Mouse (Mus musculus) CD8-positive naive resting alpha-beta T cell, adult 57 days (primary cell): ENCODE measurements around the gene Stk4. TPM values are rescaled to one million over a fixed set of nuclear protein-coding genes. Genes with fewer than 3 reads are reported as not detected.

Experiments used
- total RNA-seq: library from RNA; stranded (reverse); gene quantifications from one replicate; pipeline ENCODE4 v1.2.4, GENCODE M21; 2023

Gene Stk4
- 287 TPM for total RNA-seq

GRCm38 (mm10) chr2:164070142-164070764 is at the start of gene Stk4:
Stk4 (plus strand) TSS chr2:164070322.

GRCm38 (mm10) chr2:164025150-164025549 is 45.0 kb upstream of the Stk4 start, which contains the start of gene Pabpc1l:
Pabpc1l (plus strand) TSS chr2:164025450.

GRCm38 (mm10) chr2:164070765-164071436 is 779 bp downstream of the Stk4 start, which contains the start of gene Tomm34:
Tomm34 (minus strand) TSS chr2:164071169.

GRCm38 (mm10) chr2:164170902-164171301 is 100.8 kb downstream of the Stk4 start, which contains the start of gene Kcns1:
Kcns1 (minus strand) TSS chr2:164171113.

GRCm38 (mm10) chr2:164182692-164183255 is 112.7 kb downstream of the Stk4 start, which contains the start of gene Wfdc5:
Wfdc5 (minus strand) TSS chr2:164182742.

GRCm38 (mm10) chr2:164190576-164190975 is 120.5 kb downstream of the Stk4 start, which contains the start of gene Wfdc12:
Wfdc12 (minus strand) TSS chr2:164190608.

GRCm38 (mm10) chr2:164199626-164200327 is 129.7 kb downstream of the Stk4 start, which contains the start of gene Wfdc15a:
Wfdc15a (minus strand) TSS chr2:164200130.

Other genes starting within 250 kb of the Stk4 start
- not detected for gene Ccn5, start 249.5 kb upstream of the Stk4 start, total RNA-seq
- not detected for gene Kcnk15, start 216.7 kb upstream of the Stk4 start, total RNA-seq
- not detected for gene Rims4, start 151.6 kb upstream of the Stk4 start, total RNA-seq
- gene Ywhab, start 75.4 kb upstream of the Stk4 start, total RNA-seq: 114 TPM
- gene Pabpc1l, start 44.9 kb upstream of the Stk4 start, total RNA-seq: 5.3 TPM
- gene Tomm34, start 847 bp downstream of the Stk4 start, total RNA-seq: 71.6 TPM
- not detected for gene Kcns1, start 100.8 kb downstream of the Stk4 start, total RNA-seq
- gene Wfdc5, start 112.4 kb downstream of the Stk4 start, total RNA-seq: not detected
- not detected for gene Wfdc12, start 120.3 kb downstream of the Stk4 start, total RNA-seq
- not detected for gene Wfdc15a, start 129.8 kb downstream of the Stk4 start, total RNA-seq
- not detected for gene Wfdc15b, start 151.3 kb downstream of the Stk4 start, total RNA-seq
- not detected for gene Svs2, start 168.1 kb downstream of the Stk4 start, total RNA-seq
- gene Svs3b, start 186.3 kb downstream of the Stk4 start, total RNA-seq: not detected
- gene Svs4, start 208.1 kb downstream of the Stk4 start, total RNA-seq: not detected
- gene Svs3a, start 218.9 kb downstream of the Stk4 start, total RNA-seq: not detected
- gene Svs6, start 246.4 kb downstream of the Stk4 start, total RNA-seq: not detected